Mouse (Mus musculus) embryonic facial prominence, embryonic 11.5 days (tissue): ENCODE data around the gene Upk3bl. TPM values are rescaled to one million over a fixed set of nuclear protein-coding genes. Genes with fewer than 3 reads are reported as not detected.

ENCODE experiments used
- microRNA-seq: library from miRNA; unstranded; fragments of <30 nt; microRNA quantifications from one replicate; pipeline ENCODE4, GENCODE M21; 2016; ENCODE audit warnings: borderline number of aligned reads
- polyA plus RNA-seq: library from polyadenylated mRNA; unstranded; fragments of >200 nt; fragmentation: Nextera tagmentation; extraction: Ambion mirVana; gene quantifications from 2 replicates; pipeline ENCODE4 v1.2.1, GENCODE M21; 2014

Upk3bl gene
- polyA plus RNA-seq, 1 experiment from 2014 or later: 6.2 TPM

Small RNA genes within 50 kb of the gene (microRNA-seq; reads per million reads assigned to microRNA genes)
- gene Mir7035: not detected

Other genes starting within 250 kb of the Upk3bl start
- 3.2 and 3.3 TPM in 2 replicates for gene Srrm3, start 247.6 kb upstream of the Upk3bl start, polyA plus RNA-seq
- gene Hspb1, start 166.6 kb upstream of the Upk3bl start, polyA plus RNA-seq: 27.3 and 38.2 TPM in 2 replicates
- 132 and 133 TPM in 2 replicates for gene Ywhag, start 119.9 kb upstream of the Upk3bl start, polyA plus RNA-seq
- gene Ssc4d, start 80.0 kb upstream of the Upk3bl start, polyA plus RNA-seq: 3.0 TPM in 2 replicates
- gene Zp3, start 74.4 kb upstream of the Upk3bl start, polyA plus RNA-seq: 0.21 TPM in 1 of 2 replicates, not detected in the other
- 22.6 and 29.2 TPM in 2 replicates for gene Dtx2, start 59.7 kb upstream of the Upk3bl start, polyA plus RNA-seq
- 0.65 and 0.85 TPM in 2 replicates for gene Upk3b, start 16.0 kb upstream of the Upk3bl start, polyA plus RNA-seq
- 3.8 and 5.5 TPM in 2 replicates for gene Rasa4, start 29.4 kb downstream of the Upk3bl start, polyA plus RNA-seq
- gene Polr2j, start 62.1 kb downstream of the Upk3bl start, polyA plus RNA-seq: 266 and 267 TPM in 2 replicates
- gene Lrwd1, start 81.6 kb downstream of the Upk3bl start, polyA plus RNA-seq: 42.1 and 45.1 TPM in 2 replicates
- 17.2 and 17.7 TPM in 2 replicates for gene Alkbh4, start 81.7 kb downstream of the Upk3bl start, polyA plus RNA-seq
- gene Orai2, start 116.2 kb downstream of the Upk3bl start, polyA plus RNA-seq: 6.0 and 6.2 TPM in 2 replicates
- 70.7 and 75.6 TPM in 2 replicates for gene Prkrip1, start 144.5 kb downstream of the Upk3bl start, polyA plus RNA-seq
- 9.7 and 9.8 TPM in 2 replicates for gene Sh2b2, start 192.1 kb downstream of the Upk3bl start, polyA plus RNA-seq